Mouse (Mus musculus): ENCODE results near the gene Rhot1. TPM values are rescaled to one million over a fixed set of nuclear protein-coding genes. Genes with fewer than 3 reads are reported as not detected.
A peak's percentile ranks its signal among the peaks of the same experiment; 100 is the strongest.

The Rhot1 gene
- total and polyA plus RNA-seq, 2 experiments from 2014 or later: 50.0 to 57.4 TPM

DNA sequence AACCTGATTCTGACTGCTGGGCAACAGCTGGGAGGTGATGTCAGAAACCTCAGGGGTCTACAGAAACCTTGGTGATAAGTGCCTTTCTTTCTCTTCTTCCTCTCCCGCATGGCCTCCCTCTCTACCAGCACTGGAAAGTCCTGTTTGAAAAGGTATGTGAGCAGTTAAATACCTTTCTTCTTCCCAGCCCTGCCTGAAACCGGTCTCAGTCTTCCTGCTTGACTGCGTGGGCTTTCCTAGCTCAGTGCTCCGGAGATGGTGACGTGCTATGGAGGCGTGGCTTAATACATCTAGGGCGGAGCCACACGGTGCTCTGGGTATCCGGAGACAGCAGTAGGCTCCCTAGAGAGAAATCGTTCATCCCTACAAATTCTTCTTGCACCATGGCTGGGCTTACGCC is 93.7 kb downstream of the Rhot1 start:
- Histone ChIP-seq H3K27ac (no peak overlapping the region), H3K9me3 (ENCODE audit: low read length) (no peaks in the 10 kb centered on the region), H3K4me1 (ENCODE audit: insufficient read depth, low read length) (no peaks in the 10 kb centered on the region), H3K9ac (replicated peaks; ENCODE audit: low read length) (0 out of 2 replicates have a peak overlapping the region, but pooled peaks have one; percentile 37), H3K4me3 (ENCODE audit: low read length) (peak overlapping the region; percentile 66), H3K27me3 (ENCODE audit: insufficient read depth, low read length) (no peaks in the 10 kb centered on the region), H3K36me3 (ENCODE audit: insufficient read depth, low read length) (no peaks in the 10 kb centered on the region), H3K4me2 (ENCODE audit: low read depth, low read length) (peak overlapping the region; percentile 99)
- ATAC-seq (peak; percentile 82), DNase-seq (ENCODE audit: low spot score) (peak; percentile 87)
- WGBS: under 1% methylated on average over 11 of the region's 11 CpGs
- no peak for TF ChIP-seq CTCF (IDR thresholded peaks at IDR 0.05; ENCODE audit: low read depth)

DNA sequence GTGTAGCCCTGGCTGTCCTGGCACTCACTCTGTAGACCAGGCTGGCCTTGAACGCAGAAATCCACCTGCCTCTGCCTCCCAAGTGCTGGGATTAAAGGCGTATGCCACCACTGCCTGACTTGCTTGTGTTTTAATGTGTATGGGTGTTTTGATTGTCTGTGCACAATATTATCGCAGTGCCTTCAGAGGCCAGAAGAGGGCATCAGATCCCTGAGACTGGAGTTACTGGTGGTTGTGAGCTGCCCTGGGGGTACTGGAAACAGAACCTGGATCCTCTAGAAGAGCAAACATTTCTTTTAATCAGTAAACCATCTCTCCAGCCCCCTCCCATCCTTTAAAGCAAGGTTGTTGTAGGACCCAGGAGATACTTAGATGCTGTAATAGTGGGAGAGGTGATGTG is 94.9 kb downstream of the Rhot1 start:
- ATAC-seq: no peak
- 88% methylated on average over 3 of the region's 3 CpGs for WGBS
- TF ChIP-seq CTCF (IDR thresholded peaks at IDR 0.05; ENCODE audit: low read depth): peak; percentile 31

DNA sequence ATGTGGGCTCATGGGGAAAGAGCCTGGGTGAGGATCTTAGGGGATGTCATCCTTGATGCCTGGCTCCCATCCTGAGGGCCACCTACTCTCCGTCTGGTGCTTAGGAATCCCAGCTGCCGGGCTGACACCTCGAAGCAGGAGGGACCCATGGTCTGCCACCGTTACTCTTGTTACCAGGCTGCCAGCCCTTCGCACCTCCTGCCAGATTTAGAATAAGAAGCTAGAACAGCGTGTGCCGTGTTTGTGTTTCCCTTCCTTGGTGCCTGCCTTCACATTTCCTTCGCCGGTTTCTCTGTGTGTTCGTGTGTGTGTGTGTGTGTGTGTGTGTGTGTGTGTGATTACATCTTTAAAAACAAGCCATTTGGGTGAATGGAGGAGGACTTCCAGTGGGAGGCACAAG is 96.0 kb downstream of the Rhot1 start:
- H3K36me3 ChIP-seq (ENCODE audit: insufficient read depth, low read length): no peaks in the 10 kb centered on the region
- no peaks in the 10 kb centered on the region for H3K4me1 ChIP-seq (ENCODE audit: insufficient read depth, low read length)
- ATAC-seq (no peak), DNase-seq (ENCODE audit: low spot score) (no peak)
- H3K9ac ChIP-seq (replicated peaks; ENCODE audit: low read length): no peak overlapping the region
- no peak overlapping the region for H3K4me2 ChIP-seq (ENCODE audit: low read depth, low read length)
- WGBS: 74% methylated on average over 10 of the region's 10 CpGs
- H3K27me3 ChIP-seq (ENCODE audit: insufficient read depth, low read length): no peaks in the 10 kb centered on the region
- H3K27ac ChIP-seq: no peak overlapping the region
- H3K4me3 ChIP-seq (ENCODE audit: low read length): no peak overlapping the region
- H3K9me3 ChIP-seq (ENCODE audit: low read length): no peaks in the 10 kb centered on the region
- TF ChIP-seq CTCF (IDR thresholded peaks at IDR 0.05; ENCODE audit: low read depth): no peak

More for the DNA sequence above, 94.9 kb downstream of the Rhot1 start:
- Histone ChIP-seq H3K9ac (replicated peaks; ENCODE audit: low read length) (no peak overlapping the region), H3K9me3 (ENCODE audit: low read length) (no peaks in the 10 kb centered on the region), H3K4me1 (ENCODE audit: insufficient read depth, low read length) (no peaks in the 10 kb centered on the region), H3K36me3 (ENCODE audit: insufficient read depth, low read length) (no peaks in the 10 kb centered on the region), H3K4me2 (ENCODE audit: low read depth, low read length) (no peak overlapping the region), H3K4me3 (ENCODE audit: low read length) (no peak overlapping the region), H3K27me3 (ENCODE audit: insufficient read depth, low read length) (no peaks in the 10 kb centered on the region), H3K27ac (no peak overlapping the region)
- DNase-seq (ENCODE audit: low spot score): no peak

DNA sequence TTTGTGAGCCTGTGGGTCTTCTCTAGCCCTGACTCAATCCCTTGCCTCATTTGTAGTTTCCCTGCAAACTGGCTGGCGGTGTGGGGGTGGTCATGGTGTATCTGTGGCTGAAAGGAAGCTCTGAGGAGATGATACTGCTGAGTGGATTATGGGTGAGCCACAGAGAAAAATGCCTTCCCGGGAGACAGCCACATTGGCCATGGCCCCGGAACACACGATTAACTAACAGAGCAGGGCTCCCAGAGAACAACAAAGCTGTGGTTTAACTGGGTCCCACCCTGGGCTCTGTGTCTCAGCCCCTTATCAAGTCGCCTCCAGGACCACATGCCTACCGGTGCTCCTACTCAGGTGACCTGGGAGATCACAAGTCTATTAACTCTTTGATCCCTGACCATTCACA is 99.7 kb downstream of the Rhot1 start:
- WGBS: 47% methylated on average over 6 of the region's 6 CpGs
- Histone ChIP-seq H3K36me3 (ENCODE audit: insufficient read depth, low read length) (no peaks in the 10 kb centered on the region), H3K27ac (no peak overlapping the region), H3K9me3 (ENCODE audit: low read length) (no peaks in the 10 kb centered on the region), H3K4me1 (ENCODE audit: insufficient read depth, low read length) (no peaks in the 10 kb centered on the region), H3K4me2 (ENCODE audit: low read depth, low read length) (no peak overlapping the region), H3K27me3 (ENCODE audit: insufficient read depth, low read length) (no peaks in the 10 kb centered on the region), H3K9ac (replicated peaks; ENCODE audit: low read length) (no peak overlapping the region), H3K4me3 (ENCODE audit: low read length) (no peak overlapping the region)
- no peak for ATAC-seq
- no peak for TF ChIP-seq CTCF (IDR thresholded peaks at IDR 0.05; ENCODE audit: low read depth)
- no peak for DNase-seq (ENCODE audit: low spot score)

DNA sequence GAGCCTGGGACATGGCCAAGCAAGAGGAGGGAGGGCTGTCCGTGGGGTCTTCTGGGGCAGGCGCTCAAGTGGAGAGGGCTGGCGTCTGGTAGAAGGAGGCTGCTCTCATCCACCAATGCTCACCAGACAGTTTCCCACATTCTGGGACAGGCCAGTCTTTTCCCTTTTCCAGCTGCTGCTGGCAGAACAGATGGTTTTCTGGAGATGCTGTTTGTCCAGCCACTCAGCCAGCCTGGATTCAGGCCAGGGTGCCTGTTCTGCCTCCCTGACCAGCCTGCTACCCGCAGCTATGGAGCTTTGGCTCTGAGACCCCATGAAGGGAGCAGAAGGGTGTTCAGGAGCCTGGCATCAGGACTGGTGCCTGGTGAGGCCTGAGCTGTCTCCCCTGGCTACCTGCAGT is 102.5 kb downstream of the Rhot1 start:
- DNase-seq (ENCODE audit: low spot score) (no peak), ATAC-seq (peak; percentile 35; the same call in 1 of the 2 replicates)
- Histone ChIP-seq H3K4me1 (ENCODE audit: insufficient read depth, low read length) (no peaks in the 10 kb centered on the region), H3K9me3 (ENCODE audit: low read length) (no peaks in the 10 kb centered on the region), H3K27ac (no peak overlapping the region; the same call in 1 of the 2 replicates), H3K27me3 (ENCODE audit: insufficient read depth, low read length) (no peaks in the 10 kb centered on the region), H3K4me3 (ENCODE audit: low read length) (no peak overlapping the region), H3K4me2 (ENCODE audit: low read depth, low read length) (no peak overlapping the region), H3K36me3 (ENCODE audit: insufficient read depth, low read length) (no peaks in the 10 kb centered on the region), H3K9ac (replicated peaks; ENCODE audit: low read length) (no peak overlapping the region)
- no peak for TF ChIP-seq CTCF (IDR thresholded peaks at IDR 0.05; ENCODE audit: low read depth)
- WGBS: 32% methylated on average over 3 of the region's 4 CpGs

DNA sequence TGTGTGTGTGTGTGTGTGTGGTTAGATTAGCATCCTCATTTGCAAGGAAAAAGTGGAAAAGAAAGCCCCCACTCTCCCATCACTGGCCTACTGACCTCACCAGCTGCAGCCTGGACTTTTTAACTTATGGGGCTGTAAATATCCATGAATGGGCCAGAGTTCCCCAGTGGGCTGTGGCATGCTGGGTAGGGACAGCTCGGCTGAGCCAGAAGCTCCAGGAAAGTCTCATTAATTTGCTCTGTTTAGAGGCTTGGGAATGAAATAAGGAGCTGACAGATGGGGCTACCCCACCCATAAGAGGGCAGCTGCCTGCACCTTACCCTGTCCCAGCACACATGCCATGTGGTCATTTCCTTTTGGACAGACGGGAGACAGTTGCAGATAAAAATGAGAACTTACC is 103.2 kb downstream of the Rhot1 start:
- H3K4me3 ChIP-seq (ENCODE audit: low read length): no peak overlapping the region
- no peaks in the 10 kb centered on the region for H3K36me3 ChIP-seq (ENCODE audit: insufficient read depth, low read length)
- H3K27ac ChIP-seq: no peak overlapping the region
- no peak for TF ChIP-seq CTCF (IDR thresholded peaks at IDR 0.05; ENCODE audit: low read depth)
- ATAC-seq: no peak
- H3K4me2 ChIP-seq (ENCODE audit: low read depth, low read length): no peak overlapping the region
- no peaks in the 10 kb centered on the region for H3K4me1 ChIP-seq (ENCODE audit: insufficient read depth, low read length)
- H3K9me3 ChIP-seq (ENCODE audit: low read length): no peaks in the 10 kb centered on the region
- no peaks in the 10 kb centered on the region for H3K27me3 ChIP-seq (ENCODE audit: insufficient read depth, low read length)
- no peak overlapping the region for H3K9ac ChIP-seq (replicated peaks; ENCODE audit: low read length)
- 25% methylated on average over 2 of the region's 2 CpGs for WGBS
- DNase-seq (ENCODE audit: low spot score): no peak

DNA sequence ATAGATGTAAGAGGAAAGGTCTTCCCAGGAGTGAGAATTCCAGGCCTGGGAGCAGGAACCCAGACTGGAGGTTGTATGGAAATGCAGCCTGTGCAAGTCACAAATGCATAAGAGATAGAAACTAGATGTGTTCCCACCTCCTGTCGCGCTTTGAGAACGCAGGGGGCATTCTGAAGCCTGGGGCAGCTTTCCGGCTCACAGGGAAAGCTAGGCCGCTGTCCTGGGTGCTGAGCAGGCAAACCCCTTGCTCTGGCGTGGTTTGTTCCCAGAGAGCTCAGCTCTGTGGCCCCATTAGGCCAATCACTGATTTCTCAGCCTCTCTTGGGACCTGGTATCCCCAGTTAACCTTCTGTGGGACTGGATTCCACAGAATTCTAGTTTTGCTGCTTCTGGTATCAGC is 103.7 kb downstream of the Rhot1 start:
- TF ChIP-seq CTCF (IDR thresholded peaks at IDR 0.05; ENCODE audit: low read depth): no peak
- no peak for ATAC-seq
- H3K27me3 ChIP-seq (ENCODE audit: insufficient read depth, low read length): no peaks in the 10 kb centered on the region
- no peak overlapping the region for H3K9ac ChIP-seq (replicated peaks; ENCODE audit: low read length)
- no peaks in the 10 kb centered on the region for H3K36me3 ChIP-seq (ENCODE audit: insufficient read depth, low read length)
- H3K4me3 ChIP-seq (ENCODE audit: low read length): no peak overlapping the region
- H3K9me3 ChIP-seq (ENCODE audit: low read length): no peaks in the 10 kb centered on the region
- DNase-seq (ENCODE audit: low spot score): no peak
- no peak overlapping the region for H3K27ac ChIP-seq
- H3K4me1 ChIP-seq (ENCODE audit: insufficient read depth, low read length): no peaks in the 10 kb centered on the region
- WGBS: 37% methylated on average over 6 of the region's 6 CpGs
- H3K4me2 ChIP-seq (ENCODE audit: low read depth, low read length): no peak overlapping the region

Data from hindbrain, postnatal 0 days (tissue).